Mouse (Mus musculus) cortical plate, adult 2 months (tissue): ENCODE measurements around the gene Atf7ip.

Experiments
- CTCF ChIP-seq: fragments of 200-500 bp; IDR thresholded peaks from 2 replicates; pipeline ENCODE4 v1.5.1; 2011; ENCODE audit warnings: mild to moderate bottlenecking, control low read depth, low read length; ENCODE audit not compliant: insufficient read depth; ENCODE audit errors: extremely low read depth
- POLR2A ChIP-seq: fragments of 200-500 bp; IDR thresholded peaks from 2 replicates; pipeline ENCODE4 v1.6.1; 2011; ENCODE audit warnings: mild to moderate bottlenecking, low read length, control low read depth; ENCODE audit not compliant: insufficient read depth; ENCODE audit errors: extremely low read depth

DNA sequence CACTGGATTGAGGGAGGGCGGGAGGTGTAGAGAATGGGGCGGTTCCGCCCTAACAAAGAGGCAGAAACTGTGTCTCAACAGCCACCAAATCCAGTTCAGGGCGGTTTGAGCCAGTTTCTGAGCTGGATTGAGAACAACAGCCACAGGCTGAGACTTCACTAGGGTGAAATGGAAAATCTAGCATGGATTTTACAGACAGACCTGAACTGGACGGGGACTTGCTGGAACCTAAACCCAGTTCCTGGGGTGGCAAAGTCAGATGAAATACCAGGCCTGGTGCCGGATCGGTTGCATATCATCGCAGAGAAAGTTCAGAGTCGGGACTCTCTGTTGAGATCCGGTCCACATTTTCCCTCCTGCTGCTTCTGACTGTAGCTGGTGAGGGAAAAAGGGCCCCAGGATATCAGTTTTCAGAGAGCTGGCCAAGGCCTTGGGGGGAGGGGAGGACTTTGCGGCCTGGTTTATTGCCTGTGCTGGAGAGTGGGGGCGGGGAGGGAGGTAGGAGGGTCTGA is 37.5 kb upstream of the Atf7ip start:
- TF ChIP-seq POLR2A: no peak
- TF ChIP-seq CTCF: no peak
